Mouse (Mus musculus) liver, embryonic 14.5 days (tissue): ENCODE results near the gene Chtop.

Experiments used
- CTCF ChIP-seq: IDR thresholded peaks from 2 replicates; pipeline ENCODE4 v1.5.1; 2016; ENCODE audit warnings: antibody characterized with exemption, low read depth, control low read depth
- EP300 ChIP-seq: IDR thresholded peaks from 2 replicates; pipeline ENCODE4 v1.6.1; 2016; ENCODE audit warnings: antibody characterized with exemption, low read depth

- TF ChIP-seq EP300 (no peak), CTCF (no peak)
Observed at GRCm38 (mm10) chr3:90550421-90550790, 41.1 kb upstream of the Chtop start.
